Mouse (Mus musculus): ENCODE measurements around the gene Ripor2. TPM values are rescaled to one million over a fixed set of nuclear protein-coding genes. Genes with fewer than 3 reads are reported as not detected.

The Ripor2 gene
- total and polyA plus RNA-seq, 2 experiments from 2014 or later, result 19.6 to 48.8 TPM

DNA sequence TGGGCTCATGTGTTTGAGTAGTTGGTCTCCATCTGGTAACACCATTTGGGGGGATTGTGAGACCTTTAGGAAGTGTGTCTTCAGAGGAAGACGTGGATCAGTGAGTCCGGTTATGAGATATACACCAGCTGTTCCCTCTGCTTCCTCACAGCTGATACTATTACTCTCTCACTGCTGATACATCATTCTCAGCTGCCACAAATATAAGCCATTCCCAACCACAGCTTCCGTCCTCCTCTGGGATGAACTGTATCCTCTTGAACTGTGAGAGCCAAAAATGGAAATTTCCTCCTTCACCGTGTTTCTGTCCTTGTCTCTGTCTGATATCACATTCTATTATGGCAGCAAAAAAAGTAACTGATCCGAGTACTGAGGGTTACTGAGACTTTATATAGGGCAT is 28.9 kb downstream of the Ripor2 start:
- no peaks in the 10 kb centered on the region for H3K9me3 ChIP-seq (ENCODE audit: low read length)
- H3K4me3 ChIP-seq (ENCODE audit: low read depth, low read length), result no peak overlapping the region
- H3K9ac ChIP-seq (replicated peaks; ENCODE audit: low read length, poor library complexity, severe bottlenecking), result no peak overlapping the region
- no peaks in the 10 kb centered on the region for H3K27me3 ChIP-seq (ENCODE audit: insufficient read depth, low read length)
- H3K27ac ChIP-seq (ENCODE audit: low read depth, low read length), result no peak overlapping the region
- no peak for TF ChIP-seq CTCF (IDR thresholded peaks at IDR 0.05)
- H3K36me3 ChIP-seq (ENCODE audit: insufficient read depth, low read length), result no peaks in the 10 kb centered on the region
- WGBS, result 82% methylated on average over 5 of the region's 5 CpGs
- no peak overlapping the region for H3K4me2 ChIP-seq (ENCODE audit: low read depth, low read length, poor library complexity, severe bottlenecking)
- DNase-seq (ENCODE audit: low spot score), result no peak
- H3K4me1 ChIP-seq (ENCODE audit: insufficient read depth, low read length), result no peaks in the 10 kb centered on the region
- no peak for ATAC-seq (ENCODE audit: low FRiP score)

DNA sequence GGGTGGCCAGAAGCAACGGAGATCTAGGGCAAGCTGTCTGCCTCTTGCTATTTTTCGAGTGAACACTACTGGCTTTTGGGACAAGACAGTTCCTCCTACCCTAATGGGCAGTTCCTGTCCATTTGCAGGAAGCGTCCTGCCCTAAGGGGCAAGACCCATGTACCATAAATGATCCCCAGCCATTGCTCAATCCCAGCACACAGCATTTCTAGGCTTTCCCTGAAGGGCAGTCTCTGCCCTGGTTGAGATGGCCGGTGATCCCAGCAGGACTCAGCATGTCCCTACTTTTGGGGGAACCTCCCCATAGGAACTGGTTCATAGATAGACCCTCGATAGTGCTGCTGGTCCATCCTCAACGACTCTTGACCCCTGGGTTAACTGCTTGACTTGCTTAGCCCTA is 31.0 kb downstream of the Ripor2 start:
- H3K4me1 ChIP-seq (ENCODE audit: insufficient read depth, low read length), result no peaks in the 10 kb centered on the region
- WGBS, result 90% methylated on average over 6 of the region's 6 CpGs
- H3K4me2 ChIP-seq (ENCODE audit: low read depth, low read length, poor library complexity, severe bottlenecking), result no peak overlapping the region
- no peak overlapping the region for H3K4me3 ChIP-seq (ENCODE audit: low read depth, low read length)
- no peak overlapping the region for H3K27ac ChIP-seq (ENCODE audit: low read depth, low read length)
- DNase-seq (ENCODE audit: low spot score) (no peak), ATAC-seq (ENCODE audit: low FRiP score) (no peak)
- no peaks in the 10 kb centered on the region for H3K36me3 ChIP-seq (ENCODE audit: insufficient read depth, low read length)
- no peak for TF ChIP-seq CTCF (IDR thresholded peaks at IDR 0.05)
- no peaks in the 10 kb centered on the region for H3K9me3 ChIP-seq (ENCODE audit: low read length)
- no peaks in the 10 kb centered on the region for H3K27me3 ChIP-seq (ENCODE audit: insufficient read depth, low read length)
- H3K9ac ChIP-seq (replicated peaks; ENCODE audit: low read length, poor library complexity, severe bottlenecking), result no peak overlapping the region

DNA sequence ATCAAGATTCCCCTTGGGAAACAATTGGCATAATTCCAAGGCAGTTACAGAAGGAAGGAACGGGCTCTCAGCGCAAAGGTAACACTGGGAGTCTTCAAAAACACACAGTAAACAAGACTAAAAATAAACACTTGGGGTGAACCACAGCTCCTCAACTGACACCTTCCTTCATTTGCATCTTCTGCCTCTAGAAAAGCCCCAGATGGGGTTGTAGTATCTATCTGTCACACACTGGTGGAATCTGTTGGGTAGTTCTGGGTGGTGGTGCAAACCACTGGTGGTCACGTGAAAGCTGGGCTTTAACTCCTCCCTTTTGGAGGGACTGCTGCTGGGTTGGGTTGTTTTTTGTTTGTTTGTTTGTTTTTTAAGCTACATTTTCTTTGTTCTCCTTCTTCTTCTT is 31.4 kb downstream of the Ripor2 start:
- no peak for DNase-seq (ENCODE audit: low spot score)
- no peak for TF ChIP-seq CTCF (IDR thresholded peaks at IDR 0.05)
- no peaks in the 10 kb centered on the region for H3K27me3 ChIP-seq (ENCODE audit: insufficient read depth, low read length)
- H3K4me3 ChIP-seq (ENCODE audit: low read depth, low read length), result no peak overlapping the region
- no peak overlapping the region for H3K4me2 ChIP-seq (ENCODE audit: low read depth, low read length, poor library complexity, severe bottlenecking)
- no peak overlapping the region for H3K9ac ChIP-seq (replicated peaks; ENCODE audit: low read length, poor library complexity, severe bottlenecking)
- H3K36me3 ChIP-seq (ENCODE audit: insufficient read depth, low read length), result no peaks in the 10 kb centered on the region
- no peak for ATAC-seq (ENCODE audit: low FRiP score)
- no peak overlapping the region for H3K27ac ChIP-seq (ENCODE audit: low read depth, low read length)
- no peaks in the 10 kb centered on the region for H3K9me3 ChIP-seq (ENCODE audit: low read length)
- no peaks in the 10 kb centered on the region for H3K4me1 ChIP-seq (ENCODE audit: insufficient read depth, low read length)
- 88% methylated on average over 3 of the region's 3 CpGs for WGBS

GRCm38 (mm10) chr13:24613927-24614780 is 32.2 kb downstream of the Ripor2 start:
- H3K27me3 ChIP-seq (ENCODE audit: insufficient read depth, low read length), result no peaks in the 10 kb centered on the region
- H3K27ac ChIP-seq (ENCODE audit: low read depth, low read length), result no peak overlapping the region
- 63% methylated on average over 10 of the region's 10 CpGs for WGBS
- H3K4me3 ChIP-seq (ENCODE audit: low read depth, low read length), result no peak overlapping the region
- TF ChIP-seq CTCF (IDR thresholded peaks at IDR 0.05), result no peak
- H3K4me2 ChIP-seq (ENCODE audit: low read depth, low read length, poor library complexity, severe bottlenecking), result no peak overlapping the region
- H3K9ac ChIP-seq (replicated peaks; ENCODE audit: low read length, poor library complexity, severe bottlenecking), result no peak overlapping the region
- no peaks in the 10 kb centered on the region for H3K36me3 ChIP-seq (ENCODE audit: insufficient read depth, low read length)
- H3K9me3 ChIP-seq (ENCODE audit: low read length), result no peaks in the 10 kb centered on the region
- ATAC-seq (ENCODE audit: low FRiP score) (no peak), DNase-seq (ENCODE audit: low spot score) (no peak)
- H3K4me1 ChIP-seq (ENCODE audit: insufficient read depth, low read length), result no peaks in the 10 kb centered on the region

- DNase-seq (ENCODE audit: low spot score) (no peak), ATAC-seq (ENCODE audit: low FRiP score) (no peak)
- peak; percentile 59 for TF ChIP-seq CTCF (IDR thresholded peaks at IDR 0.05)
- H3K4me3 ChIP-seq (ENCODE audit: low read depth, low read length), result no peak overlapping the region
- no peaks in the 10 kb centered on the region for H3K9me3 ChIP-seq (ENCODE audit: low read length)
- H3K9ac ChIP-seq (replicated peaks; ENCODE audit: low read length, poor library complexity, severe bottlenecking), result no peak overlapping the region
- no peak overlapping the region for H3K4me2 ChIP-seq (ENCODE audit: low read depth, low read length, poor library complexity, severe bottlenecking)
- H3K4me1 ChIP-seq (ENCODE audit: insufficient read depth, low read length), result no peaks in the 10 kb centered on the region
- H3K36me3 ChIP-seq (ENCODE audit: insufficient read depth, low read length), result no peaks in the 10 kb centered on the region
- WGBS, result 67% methylated on average over 9 of the region's 9 CpGs
- no peak overlapping the region for H3K27ac ChIP-seq (ENCODE audit: low read depth, low read length)
- no peaks in the 10 kb centered on the region for H3K27me3 ChIP-seq (ENCODE audit: insufficient read depth, low read length)
Observed at GRCm38 (mm10) chr13:24615921-24616565, 34.1 kb downstream of the Ripor2 start.

GRCm38 (mm10) chr13:24616645-24617044 is 34.7 kb downstream of the Ripor2 start:
- ATAC-seq (ENCODE audit: low FRiP score) (no peak), DNase-seq (ENCODE audit: low spot score) (no peak)
- no peaks in the 10 kb centered on the region for H3K36me3 ChIP-seq (ENCODE audit: insufficient read depth, low read length)
- TF ChIP-seq CTCF (IDR thresholded peaks at IDR 0.05), result no peak
- H3K27ac ChIP-seq (ENCODE audit: low read depth, low read length), result no peak overlapping the region
- no peak overlapping the region for H3K4me3 ChIP-seq (ENCODE audit: low read depth, low read length)
- no peaks in the 10 kb centered on the region for H3K4me1 ChIP-seq (ENCODE audit: insufficient read depth, low read length)
- 89% methylated on average over 8 of the region's 8 CpGs for WGBS
- no peak overlapping the region for H3K4me2 ChIP-seq (ENCODE audit: low read depth, low read length, poor library complexity, severe bottlenecking)
- H3K9ac ChIP-seq (replicated peaks; ENCODE audit: low read length, poor library complexity, severe bottlenecking), result no peak overlapping the region
- no peaks in the 10 kb centered on the region for H3K9me3 ChIP-seq (ENCODE audit: low read length)
- H3K27me3 ChIP-seq (ENCODE audit: insufficient read depth, low read length), result no peaks in the 10 kb centered on the region
